Mouse (Mus musculus): ENCODE measurements around the gene Tepp. TPM values are rescaled to one million over a fixed set of nuclear protein-coding genes. Genes with fewer than 3 reads are reported as not detected.

Tepp gene
- polyA plus RNA-seq, 1 experiment: not detected

DNA sequence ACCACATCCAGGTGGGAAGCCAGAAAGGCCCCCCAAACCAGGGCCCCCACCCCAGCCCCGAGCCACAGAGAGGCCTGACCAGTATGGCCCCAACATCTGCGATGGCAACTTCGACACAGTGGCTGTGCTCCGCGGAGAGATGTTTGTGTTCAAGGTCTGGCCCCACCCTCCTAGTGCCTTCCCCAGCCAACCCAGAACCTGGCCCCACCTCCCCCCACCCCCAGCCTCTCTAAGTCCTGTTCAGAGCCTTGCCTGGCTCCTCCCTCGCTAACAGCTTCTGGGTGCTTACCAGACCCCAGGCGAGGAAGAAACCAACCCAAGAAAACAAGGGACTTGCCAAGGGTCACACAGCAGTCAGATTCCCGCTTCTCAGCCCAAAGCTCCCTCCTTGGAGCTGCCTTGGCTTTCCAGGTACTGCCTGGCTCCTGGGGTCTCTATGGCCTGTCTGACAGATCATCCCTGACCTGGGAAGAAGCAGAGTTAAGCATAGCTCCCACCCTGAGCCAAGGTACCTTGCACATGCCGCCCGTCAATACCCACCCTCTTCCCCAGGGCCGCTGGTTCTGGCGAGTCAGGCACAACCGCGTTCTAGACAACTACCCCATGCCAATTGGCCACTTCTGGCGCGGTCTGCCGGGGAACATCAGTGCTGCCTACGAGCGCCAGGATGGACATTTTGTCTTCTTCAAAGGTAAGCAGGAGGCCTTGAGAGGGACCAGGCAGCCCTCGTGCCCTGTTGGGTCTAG lies 59.4 kb downstream of the Tepp start:
- Histone ChIP-seq H3K27ac (replicated peaks; ENCODE audit: low read depth, low read length) (no peak overlapping the region), H3K4me1 (ENCODE audit: control insufficient read depth, insufficient read depth, insufficient read length, low read length) (peaks cover 14% of the 10 kb centered on the region), H3K4me3 (ENCODE audit: insufficient read depth, low read depth, low read length) (no peak overlapping the region)

GRCm38 (mm10) chr8:95373389-95374002 lies 63.1 kb downstream of the Tepp start:
- H3K27ac ChIP-seq (replicated peaks; ENCODE audit: low read depth, low read length): peak overlapping the region; percentile 59
- H3K4me3 ChIP-seq (ENCODE audit: insufficient read depth, low read depth, low read length): no peak overlapping the region
- peaks cover 31% of the 10 kb centered on the region for H3K4me1 ChIP-seq (ENCODE audit: control insufficient read depth, insufficient read depth, insufficient read length, low read length)

GRCm38 (mm10) chr8:95374429-95374828 lies 64.1 kb downstream of the Tepp start:
- H3K4me1 ChIP-seq (ENCODE audit: control insufficient read depth, insufficient read depth, insufficient read length, low read length): peaks cover 32% of the 10 kb centered on the region
- peak overlapping the region; percentile 59; the same call in 1 of the 2 replicates for H3K27ac ChIP-seq (replicated peaks; ENCODE audit: low read depth, low read length)
- no peak overlapping the region for H3K4me3 ChIP-seq (ENCODE audit: insufficient read depth, low read depth, low read length)

DNA sequence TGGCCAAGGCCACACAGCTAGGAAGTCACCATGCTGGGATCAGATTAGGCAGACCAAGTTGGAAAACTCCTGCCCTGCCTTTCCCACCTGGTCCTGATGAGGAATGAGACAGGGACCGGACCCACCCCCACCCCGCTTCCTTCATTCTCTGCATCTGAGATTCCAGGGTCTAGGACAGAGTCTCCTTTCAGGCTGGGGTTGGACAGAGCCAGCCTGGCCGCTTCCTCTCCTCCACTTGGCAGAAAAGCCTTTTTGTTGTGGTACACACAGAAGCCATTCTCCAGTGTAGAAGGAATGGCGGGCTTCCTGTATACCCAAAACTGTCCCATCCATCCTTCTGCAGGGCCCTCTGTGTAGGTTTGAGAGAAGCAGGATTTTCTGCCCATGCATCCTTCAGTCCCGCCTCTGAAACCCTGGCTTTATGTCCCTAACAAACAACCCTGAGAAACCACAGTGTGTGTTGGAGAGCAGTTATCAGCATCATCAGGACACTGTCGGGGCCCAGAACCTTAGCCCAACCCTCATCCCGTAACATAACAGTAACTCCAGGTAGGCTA lies 65.1 kb downstream of the Tepp start:
- Histone ChIP-seq H3K4me3 (ENCODE audit: insufficient read depth, low read depth, low read length) (no peak overlapping the region), H3K4me1 (ENCODE audit: control insufficient read depth, insufficient read depth, insufficient read length, low read length) (peaks cover 32% of the 10 kb centered on the region), H3K27ac (replicated peaks; ENCODE audit: low read depth, low read length) (no peak overlapping the region)

Other genes starting within 250 kb of the Tepp start
- gene Katnb1, start 229.4 kb upstream of the Tepp start, polyA plus RNA-seq (2012; ENCODE audit: insufficient read depth, insufficient read length, missing spikeins): 4.7 and 6.2 TPM in 2 replicates
- gene Kifc3, start 107.8 kb upstream of the Tepp start, polyA plus RNA-seq (2012; ENCODE audit: insufficient read depth, insufficient read length, missing spikeins): 24.4 and 29.3 TPM in 2 replicates
- gene Cngb1, start 4.0 kb upstream of the Tepp start, polyA plus RNA-seq (2012; ENCODE audit: insufficient read depth, insufficient read length, missing spikeins): 1.7 TPM in 1 of 2 replicates, not detected in the other
- 1.3 and 2.1 TPM in 2 replicates for gene Zfp319, start 21.4 kb downstream of the Tepp start, polyA plus RNA-seq (2012; ENCODE audit: insufficient read depth, insufficient read length, missing spikeins)
- 8.4 and 8.6 TPM in 2 replicates for gene Usb1, start 21.7 kb downstream of the Tepp start, polyA plus RNA-seq (2012; ENCODE audit: insufficient read depth, insufficient read length, missing spikeins)
- gene Mmp15, start 41.7 kb downstream of the Tepp start, polyA plus RNA-seq (2012; ENCODE audit: insufficient read depth, insufficient read length, missing spikeins): 6.1 and 6.5 TPM in 2 replicates
- gene Cfap20, start 124.3 kb downstream of the Tepp start, polyA plus RNA-seq (2012; ENCODE audit: insufficient read depth, insufficient read length, missing spikeins): 17.2 and 22.0 TPM in 2 replicates
- 23.4 and 32.7 TPM in 2 replicates for gene Csnk2a2, start 179.5 kb downstream of the Tepp start, polyA plus RNA-seq (2012; ENCODE audit: insufficient read depth, insufficient read length, missing spikeins)
- gene Ccdc113, start 223.5 kb downstream of the Tepp start, polyA plus RNA-seq (2012; ENCODE audit: insufficient read depth, insufficient read length, missing spikeins): not detected in 2 replicates

All from brown adipose tissue, adult 24 weeks (tissue).